Mouse (Mus musculus) stomach, postnatal 0 days (tissue): ENCODE results near the gene Slc2a1. TPM values are rescaled to one million over a fixed set of nuclear protein-coding genes. Genes with fewer than 3 reads are reported as not detected.

ENCODE experiments used
- ATAC-seq: fragments of 200-750 bp; cut with Nextera tagmentation; 2 replicates; pipeline ENCODE4 v1.8.0; 2017; ENCODE audit not compliant: low FRiP score, low TSS enrichment
- DNase-seq: peaks from one replicate; pipeline ENCODE4 v3.0.0-alpha.2; 2016; ENCODE audit warnings: low spot score
- H3K27ac ChIP-seq: fragments of 300-500 bp; sonication (generic); replicated peaks from 2 replicates; pipeline ENCODE4 v1.5.1; 2014; ENCODE audit warnings: mild to moderate bottlenecking, control low read depth
- H3K27me3 ChIP-seq: fragments of 300-500 bp; sonication (generic); 2 replicates; pipeline ENCODE4 v1.6.1; 2014; ENCODE audit warnings: low read length; ENCODE audit not compliant: control insufficient read depth, insufficient read depth
- H3K36me3 ChIP-seq: fragments of 300-500 bp; sonication (generic); 2 replicates; pipeline ENCODE4 v1.6.1; 2014; ENCODE audit warnings: low read length, mixed read lengths; ENCODE audit not compliant: control insufficient read depth, insufficient read depth
- H3K4me1 ChIP-seq: fragments of 300-500 bp; sonication (generic); replicated peaks from 2 replicates; pipeline ENCODE4 v1.6.1; 2014; ENCODE audit warnings: antibody characterized with exemption; ENCODE audit not compliant: control insufficient read depth, insufficient read depth
- H3K4me2 ChIP-seq: fragments of 300-500 bp; sonication (generic); replicated peaks from 2 replicates; pipeline ENCODE4 v1.6.1; 2014; ENCODE audit warnings: low read depth, mild to moderate bottlenecking, control low read depth, moderate library complexity
- H3K4me3 ChIP-seq: fragments of 300-500 bp; sonication (generic); 2 replicates; pipeline ENCODE4 v1.5.1; 2014; ENCODE audit warnings: low read depth, low read length, control low read depth
- H3K9ac ChIP-seq: fragments of 300-500 bp; sonication (generic); 2 replicates; pipeline ENCODE4 v1.6.1; 2014; ENCODE audit warnings: mild to moderate bottlenecking, low read length, control low read depth, mixed read lengths
- H3K9me3 ChIP-seq: fragments of 300-500 bp; sonication (generic); 2 replicates; pipeline ENCODE4 v1.6.1; 2016; ENCODE audit warnings: low read length; ENCODE audit not compliant: control insufficient read depth
- CTCF ChIP-seq: IDR thresholded peaks from 2 replicates; pipeline ENCODE4 v1.5.1; 2016; ENCODE audit warnings: antibody characterized with exemption, low read depth, mild to moderate bottlenecking, moderate library complexity
- EP300 ChIP-seq: optimal IDR thresholded peaks from 2 replicates; pipeline ENCODE3; 2016; ENCODE audit warnings: antibody characterized with exemption
- WGBS: fragments of 180-500 bp; shearing (Covaris S2); extraction: QIAGEN DNeasy Blood & Tissue Kit; methylation state at CpG from one replicate; pipeline ENCODE4 v1.1.7; 2014; 5-methylcytosine and 5-hydroxymethylcytosine counted together
- microRNA counts: library from miRNA; unstranded; fragments of <30 nt; microRNA quantifications from one replicate; lab custom pipeline; 2015
- microRNA-seq: library from miRNA; unstranded; fragments of <30 nt; microRNA quantifications from one replicate; pipeline ENCODE4, GENCODE M21; 2016
- polyA plus RNA-seq: library from polyadenylated mRNA; unstranded; fragments of >200 nt; fragmentation: Nextera tagmentation; extraction: Ambion mirVana; gene quantifications from 2 replicates; pipeline ENCODE4 v1.2.1, GENCODE M21; 2015

Slc2a1 gene
- polyA plus RNA-seq, 1 experiment from 2014 or later: 36.9 TPM

DNA sequence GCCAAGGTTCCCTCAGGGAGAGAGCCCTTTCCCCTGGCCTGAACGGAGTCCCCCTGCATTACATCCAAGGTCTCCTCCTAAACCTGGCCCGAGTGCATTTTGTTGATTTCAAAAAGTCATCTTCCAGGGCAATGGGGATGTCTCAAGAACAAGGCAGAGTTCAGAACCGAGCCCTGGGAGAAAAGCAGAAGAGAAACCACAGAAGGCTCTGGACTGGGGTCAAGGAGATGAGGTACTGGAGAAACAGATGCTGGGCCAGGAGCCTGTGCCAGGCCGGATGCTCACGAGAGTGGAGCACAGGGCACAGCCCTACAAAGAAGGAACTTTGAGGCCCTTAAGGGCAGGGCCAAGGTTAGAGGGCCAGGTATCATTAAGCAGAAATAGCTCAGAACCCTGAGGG, 69.2 kb downstream of the Slc2a1 start:
- Histone ChIP-seq H3K9ac (no peak overlapping the region), H3K9me3 (no peaks in the 10 kb centered on the region), H3K36me3 (no peaks in the 10 kb centered on the region), H3K4me1 (peaks cover 6% of the 10 kb centered on the region; the same call in 1 of the 2 replicates), H3K4me3 (no peak overlapping the region), H3K4me2 (no peak overlapping the region), H3K27me3 (no peaks in the 10 kb centered on the region), H3K27ac (no peak overlapping the region)
- WGBS: 68% methylated on average over 5 of the region's 5 CpGs
- no peak for TF ChIP-seq EP300
- TF ChIP-seq CTCF: no peak
- DNase-seq: no peak
- ATAC-seq: no peak

DNA sequence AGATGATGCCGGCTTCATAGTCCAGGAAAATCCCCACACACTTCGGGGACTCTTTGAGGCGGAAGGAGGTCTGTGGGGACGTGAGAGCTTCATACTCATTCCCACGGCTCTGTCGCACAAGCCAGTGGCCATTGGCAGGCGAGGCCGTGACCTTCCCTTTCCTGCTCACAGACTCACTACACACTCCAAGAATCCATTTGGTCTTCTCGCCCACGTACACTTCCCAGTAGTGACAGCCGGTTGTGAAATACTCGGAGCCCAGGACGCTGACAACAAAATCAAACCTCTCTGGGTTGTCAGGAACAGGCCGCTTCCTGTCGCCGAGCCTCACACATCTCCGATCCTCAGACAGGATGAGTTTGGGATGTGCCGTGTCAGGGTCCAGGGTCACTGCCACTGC, 69.8 kb downstream of the Slc2a1 start:
- Histone ChIP-seq H3K27me3 (no peaks in the 10 kb centered on the region), H3K4me3 (no peak overlapping the region), H3K4me1 (peaks cover 2% of the 10 kb centered on the region; the same call in 1 of the 2 replicates), H3K9me3 (no peaks in the 10 kb centered on the region), H3K27ac (no peak overlapping the region), H3K9ac (no peak overlapping the region), H3K4me2 (no peak overlapping the region), H3K36me3 (no peaks in the 10 kb centered on the region)
- DNase-seq (no peak), ATAC-seq (no peak)
- TF ChIP-seq CTCF (no peak), EP300 (no peak)
- 71% methylated on average over 18 of the region's 18 CpGs for WGBS

- Histone ChIP-seq H3K4me1 (no peaks in the 10 kb centered on the region), H3K9me3 (no peaks in the 10 kb centered on the region), H3K27ac (no peak overlapping the region), H3K36me3 (no peaks in the 10 kb centered on the region), H3K9ac (no peak overlapping the region), H3K27me3 (no peaks in the 10 kb centered on the region), H3K4me3 (no peak overlapping the region), H3K4me2 (no peak overlapping the region)
- TF ChIP-seq CTCF: peak; percentile 33; the same call in 1 of the 2 replicates
- no peak for TF ChIP-seq EP300
- WGBS: 43% methylated on average over 4 of the region's 4 CpGs
- no peak for DNase-seq
- ATAC-seq: no peak
Observed at GRCm38 (mm10) chr4:119180133-119180707, 71.7 kb downstream of the Slc2a1 start.

DNA sequence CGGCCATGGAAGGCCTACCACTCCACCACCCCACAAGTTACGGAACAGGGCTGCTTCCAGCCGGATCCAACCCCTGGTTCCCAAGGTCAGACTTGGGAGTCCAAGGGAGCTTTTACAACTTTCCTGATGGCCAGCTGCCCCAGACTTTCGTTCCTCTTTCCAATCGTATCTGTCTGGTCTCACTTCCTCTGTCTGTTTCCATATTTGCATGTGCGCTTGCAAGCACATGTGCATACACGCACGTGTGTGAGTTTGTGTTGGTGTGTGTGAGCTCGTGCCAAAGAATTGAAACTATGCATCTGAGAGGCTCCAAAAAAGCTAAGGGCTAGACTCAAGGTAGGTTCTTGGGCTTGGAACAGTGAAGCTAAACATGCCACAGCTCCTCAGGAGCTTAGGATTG, 72.9 kb downstream of the Slc2a1 start:
- Histone ChIP-seq H3K4me2 (no peak overlapping the region), H3K4me3 (no peak overlapping the region), H3K27ac (no peak overlapping the region), H3K4me1 (no peaks in the 10 kb centered on the region), H3K9me3 (no peaks in the 10 kb centered on the region), H3K36me3 (no peaks in the 10 kb centered on the region), H3K9ac (no peak overlapping the region), H3K27me3 (no peaks in the 10 kb centered on the region)
- WGBS: 85% methylated on average over 8 of the region's 9 CpGs
- TF ChIP-seq EP300 (no peak), CTCF (no peak)
- ATAC-seq (no peak), DNase-seq (no peak)

GRCm38 (mm10) chr4:119183525-119183924, 75.0 kb downstream of the Slc2a1 start:
- Histone ChIP-seq H3K4me2 (no peak overlapping the region), H3K9ac (no peak overlapping the region), H3K27ac (no peak overlapping the region), H3K4me1 (no peaks in the 10 kb centered on the region), H3K4me3 (no peak overlapping the region), H3K9me3 (no peaks in the 10 kb centered on the region), H3K27me3 (no peaks in the 10 kb centered on the region), H3K36me3 (no peaks in the 10 kb centered on the region)
- no peak for ATAC-seq
- WGBS: 41% methylated on average over 1 of the region's 1 CpGs
- TF ChIP-seq EP300 (no peak), CTCF (no peak)
- DNase-seq: no peak

GRCm38 (mm10) chr4:119185771-119186170, 77.3 kb downstream of the Slc2a1 start:
- H3K27me3 ChIP-seq: no peaks in the 10 kb centered on the region
- no peak overlapping the region for H3K4me2 ChIP-seq
- ATAC-seq (no peak), DNase-seq (no peak)
- WGBS: 82% methylated on average over 4 of the region's 4 CpGs
- no peaks in the 10 kb centered on the region for H3K36me3 ChIP-seq
- H3K9me3 ChIP-seq: no peaks in the 10 kb centered on the region
- no peaks in the 10 kb centered on the region for H3K4me1 ChIP-seq
- H3K4me3 ChIP-seq: no peak overlapping the region
- TF ChIP-seq CTCF (no peak), EP300 (no peak)
- no peak overlapping the region for H3K9ac ChIP-seq
- H3K27ac ChIP-seq: no peak overlapping the region

MicroRNAs encoded within 50 kb of the gene (microRNA counts, 519-probe panel; counts per million panel counts)
- not detected for microRNA mmu-miR-1957 (lab: Ali Mortazavi, UCI)

Small RNA genes lying within 50 kb of the gene (microRNA-seq; reads per million reads assigned to microRNA genes)
- gene Mir1957a: not detected

Other genes with a start within 250 kb of the Slc2a1 start
- gene Olfr1331, start 244.1 kb upstream of the Slc2a1 start, polyA plus RNA-seq: not detected in 2 replicates
- 0.02 TPM in 1 of 2 replicates, not detected in the other for gene Olfr1330, start 220.1 kb upstream of the Slc2a1 start, polyA plus RNA-seq
- gene Olfr1329, start 191.2 kb upstream of the Slc2a1 start, polyA plus RNA-seq: not detected in 2 replicates
- not detected in 2 replicates for gene Olfr1328, start 170.1 kb upstream of the Slc2a1 start, polyA plus RNA-seq
- 0.08 and 0.27 TPM in 2 replicates for gene Lao1, start 147.1 kb upstream of the Slc2a1 start, polyA plus RNA-seq
- gene Zfp691, start 65.5 kb downstream of the Slc2a1 start, polyA plus RNA-seq: 3.7 and 4.1 TPM in 2 replicates
- gene Ermap, start 81.3 kb downstream of the Slc2a1 start, polyA plus RNA-seq: 0.40 and 0.42 TPM in 2 replicates
- 99.7 and 100 TPM in 2 replicates for gene Svbp, start 86.6 kb downstream of the Slc2a1 start, polyA plus RNA-seq
- gene Tmem269, start 109.5 kb downstream of the Slc2a1 start, polyA plus RNA-seq: 0.07 and 0.10 TPM in 2 replicates
- gene AU022252, start 124.0 kb downstream of the Slc2a1 start, polyA plus RNA-seq: 15.6 and 16.9 TPM in 2 replicates
- gene P3h1, start 124.2 kb downstream of the Slc2a1 start, polyA plus RNA-seq: 17.0 and 19.7 TPM in 2 replicates
- gene Cldn19, start 146.7 kb downstream of the Slc2a1 start, polyA plus RNA-seq: 0.07 TPM in 1 of 2 replicates, not detected in the other
- 330 and 339 TPM in 2 replicates for gene Ybx1, start 185.9 kb downstream of the Slc2a1 start, polyA plus RNA-seq
- gene Ppih, start 211.8 kb downstream of the Slc2a1 start, polyA plus RNA-seq: 42.0 and 44.7 TPM in 2 replicates